Mouse (Mus musculus) hindbrain, embryonic 15.5 days (tissue): ENCODE measurements around the gene Itgav. TPM values are rescaled to one million over a fixed set of nuclear protein-coding genes. Genes with fewer than 3 reads are reported as not detected.

Experiments used
- ATAC-seq: fragments of 200-750 bp; cut with Nextera tagmentation; 2 replicates; pipeline ENCODE4 v1.8.0; 2017; ENCODE audit warnings: low read depth, moderate number of reproducible peaks, moderate TSS enrichment; ENCODE audit not compliant: low FRiP score
- H3K27ac ChIP-seq: fragments of 300-500 bp; sonication (generic); replicated peaks from 2 replicates; pipeline ENCODE4 v1.5.1; 2015; ENCODE audit warnings: mild to moderate bottlenecking, inconsistent platforms
- H3K27me3 ChIP-seq: fragments of 300-500 bp; sonication (generic); 2 replicates; pipeline ENCODE4 v1.6.1; 2015; ENCODE audit warnings: control low read depth, inconsistent platforms
- H3K36me3 ChIP-seq: fragments of 300-500 bp; sonication (generic); 2 replicates; pipeline ENCODE4 v1.6.1; 2015; ENCODE audit warnings: control low read depth, inconsistent platforms
- H3K4me1 ChIP-seq: fragments of 300-500 bp; sonication (generic); replicated peaks from 2 replicates; pipeline ENCODE4 v1.6.1; 2015; ENCODE audit warnings: control low read depth, inconsistent platforms
- H3K4me2 ChIP-seq: fragments of 300-500 bp; sonication (generic); 2 replicates; pipeline ENCODE4 v1.6.1; 2015; ENCODE audit warnings: moderate library complexity, mild to moderate bottlenecking, inconsistent platforms
- H3K4me3 ChIP-seq: fragments of 300-500 bp; sonication (generic); 2 replicates; pipeline ENCODE4 v1.5.1; 2015; ENCODE audit warnings: mild to moderate bottlenecking, inconsistent platforms
- H3K9ac ChIP-seq: fragments of 300-500 bp; sonication (generic); 2 replicates; pipeline ENCODE4 v1.6.1; 2015; ENCODE audit warnings: inconsistent platforms
- H3K9me3 ChIP-seq: fragments of 300-500 bp; sonication (generic); 2 replicates; pipeline ENCODE4 v1.6.1; 2016; ENCODE audit warnings: control low read depth, inconsistent platforms
- WGBS: fragments of 180-500 bp; shearing (Covaris S2); methylation state at CpG from one replicate; pipeline ENCODE4 v1.1.7; 2015; 5-methylcytosine and 5-hydroxymethylcytosine counted together
- polyA plus RNA-seq: library from polyadenylated mRNA; unstranded; fragments of >200 nt; fragmentation: Nextera tagmentation; extraction: Ambion mirVana; gene quantifications from 2 replicates; pipeline ENCODE4 v1.2.1, GENCODE M21; 2015

The Itgav gene
- polyA plus RNA-seq, 1 experiment from 2014 or later = 26.5 TPM

DNA sequence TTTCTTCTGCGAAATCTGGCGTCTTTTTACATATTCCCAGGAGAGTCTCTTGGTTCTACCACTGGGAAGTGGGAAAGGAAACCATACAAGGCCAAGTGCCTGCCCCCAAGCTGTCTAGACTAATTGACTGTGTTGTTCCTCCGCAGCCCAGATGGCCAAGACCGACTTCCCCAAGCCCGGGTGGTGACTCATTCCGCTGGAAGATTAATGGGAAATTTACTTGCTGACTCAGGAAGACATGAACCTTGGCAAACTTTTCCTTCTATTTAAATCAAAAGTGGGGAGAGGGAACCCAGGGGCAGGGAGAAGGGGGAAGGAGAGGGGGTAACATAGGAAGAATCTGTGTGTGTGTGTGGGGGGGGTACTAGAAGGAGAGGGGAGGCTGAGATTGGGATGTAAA, 9.4 kb upstream of the Itgav start:
- ATAC-seq = no peak
- no peak overlapping the region for H3K4me3 ChIP-seq
- no peak overlapping the region for H3K9ac ChIP-seq
- WGBS = 18% methylated on average over 6 of the region's 6 CpGs
- no peaks in the 10 kb centered on the region for H3K36me3 ChIP-seq
- no peaks in the 10 kb centered on the region for H3K9me3 ChIP-seq
- H3K4me2 ChIP-seq = no peak overlapping the region
- H3K27me3 ChIP-seq = no peaks in the 10 kb centered on the region
- no peak overlapping the region for H3K27ac ChIP-seq
- H3K4me1 ChIP-seq = no peaks in the 10 kb centered on the region

DNA sequence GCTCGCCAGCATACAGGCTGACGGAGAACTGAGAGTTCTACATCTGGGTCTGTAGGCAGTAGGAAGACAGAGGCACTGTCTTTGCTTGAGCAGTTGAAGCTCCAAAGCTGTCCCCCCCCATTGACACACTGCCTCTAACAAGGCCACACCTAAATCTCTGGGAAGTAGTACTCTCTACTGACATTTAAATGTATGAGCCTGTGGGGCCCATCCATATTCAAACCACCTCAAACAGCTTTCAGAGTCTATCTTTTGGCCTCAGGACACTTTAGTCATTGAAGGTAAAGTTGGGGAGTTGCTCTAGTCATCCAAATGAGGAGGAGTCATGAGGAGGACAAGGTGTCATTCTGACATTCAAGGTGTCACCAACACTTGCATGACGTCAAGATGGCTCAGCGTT, 5.9 kb upstream of the Itgav start:
- ATAC-seq = no peak
- no peak overlapping the region for H3K4me2 ChIP-seq
- WGBS = 94% methylated on average over 4 of the region's 4 CpGs

DNA sequence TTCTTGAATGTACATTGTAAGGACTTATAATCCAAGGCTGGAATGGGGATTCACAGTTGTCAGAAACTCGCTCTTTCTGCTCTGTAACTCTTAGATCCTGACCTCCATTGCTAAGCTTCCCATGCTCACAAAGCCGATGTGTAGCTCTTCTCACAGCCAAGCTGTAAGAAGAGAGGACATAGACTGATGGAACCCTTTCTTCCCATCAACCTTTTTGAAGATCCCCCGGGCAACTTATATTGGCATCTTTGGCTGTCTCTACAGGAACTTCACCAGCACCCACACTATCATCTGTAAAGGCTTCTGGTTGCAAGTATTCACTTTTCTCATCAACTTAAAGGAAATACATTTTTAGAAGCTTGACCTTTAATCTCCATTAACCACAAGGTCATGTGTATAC, 2.6 kb upstream of the Itgav start:
- H3K4me1 ChIP-seq = peaks cover 17% of the 10 kb centered on the region
- H3K9ac ChIP-seq = no peak overlapping the region
- H3K36me3 ChIP-seq = no peaks in the 10 kb centered on the region
- H3K27ac ChIP-seq = no peak overlapping the region
- no peak overlapping the region for H3K4me2 ChIP-seq
- H3K4me3 ChIP-seq = no peak overlapping the region
- no peaks in the 10 kb centered on the region for H3K9me3 ChIP-seq
- 93% methylated on average over 3 of the region's 3 CpGs for WGBS
- ATAC-seq = no peak
- H3K27me3 ChIP-seq = 0 out of 2 replicates have a peak, but pooled peaks cover 5% of the 10 kb centered on the region

More for the DNA sequence above, 5.9 kb upstream of the Itgav start:
- Histone ChIP-seq H3K4me1 (peaks cover 2% of the 10 kb centered on the region), H3K36me3 (no peaks in the 10 kb centered on the region), H3K9ac (no peak overlapping the region), H3K9me3 (no peaks in the 10 kb centered on the region), H3K27ac (no peak overlapping the region), H3K4me3 (no peak overlapping the region), H3K27me3 (0 out of 2 replicates have a peak, but pooled peaks cover 3% of the 10 kb centered on the region)

DNA sequence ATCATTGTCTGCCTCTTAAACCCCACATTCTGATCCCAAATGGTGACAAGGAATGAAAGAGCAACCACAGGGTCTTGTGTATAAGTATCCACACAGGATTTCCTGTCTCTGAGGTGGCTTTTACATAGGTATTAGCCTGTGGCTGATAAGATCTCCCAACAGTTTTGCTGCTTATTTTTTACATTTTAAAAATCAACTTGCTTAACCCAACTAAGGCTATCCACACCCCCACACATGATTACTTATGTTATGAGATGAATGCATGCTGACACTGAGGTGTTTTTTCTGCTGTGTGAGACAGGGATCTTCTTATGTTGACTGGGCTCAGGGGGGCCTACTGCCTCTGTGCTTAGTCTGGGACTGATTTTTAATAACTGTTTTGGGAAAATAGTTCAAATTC, 1.3 kb upstream of the Itgav start:
- H3K36me3 ChIP-seq = no peaks in the 10 kb centered on the region
- no peak overlapping the region for H3K4me2 ChIP-seq
- H3K27me3 ChIP-seq = 0 out of 2 replicates have a peak, but pooled peaks cover 5% of the 10 kb centered on the region
- H3K9ac ChIP-seq = no peak overlapping the region
- ATAC-seq = no peak
- H3K9me3 ChIP-seq = no peaks in the 10 kb centered on the region
- peaks cover 17% of the 10 kb centered on the region for H3K4me1 ChIP-seq
- H3K4me3 ChIP-seq = no peak overlapping the region
- no peak overlapping the region for H3K27ac ChIP-seq

DNA sequence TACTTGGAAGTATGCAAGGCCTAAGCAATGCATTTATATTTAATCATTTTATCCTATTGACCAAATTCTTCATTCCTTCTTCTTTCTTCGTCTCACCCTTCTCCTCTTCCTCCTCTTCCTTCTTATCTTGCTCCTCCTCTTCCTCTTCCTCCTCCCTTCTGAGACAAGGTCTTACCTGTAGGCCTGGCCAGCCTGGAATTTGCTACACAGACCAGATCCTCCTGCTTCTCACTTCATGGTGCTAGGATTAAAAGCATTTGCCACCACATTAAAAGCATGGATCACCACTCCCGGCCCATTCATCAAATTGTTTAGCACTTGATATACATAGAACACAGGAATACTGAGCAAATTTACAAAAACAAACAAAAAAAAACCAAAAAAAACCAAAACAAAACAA, 851 bp upstream of the Itgav start:
- Histone ChIP-seq H3K4me2 (peak overlapping the region; percentile 86), H3K4me1 (peaks cover 17% of the 10 kb centered on the region), H3K27ac (peak overlapping the region; percentile 85), H3K9ac (peak overlapping the region; percentile 65), H3K27me3 (0 out of 2 replicates have a peak, but pooled peaks cover 5% of the 10 kb centered on the region), H3K36me3 (no peaks in the 10 kb centered on the region), H3K4me3 (peak overlapping the region; percentile 65), H3K9me3 (no peaks in the 10 kb centered on the region)
- no peak for ATAC-seq
- WGBS = 49% methylated on average over 2 of the region's 2 CpGs

DNA sequence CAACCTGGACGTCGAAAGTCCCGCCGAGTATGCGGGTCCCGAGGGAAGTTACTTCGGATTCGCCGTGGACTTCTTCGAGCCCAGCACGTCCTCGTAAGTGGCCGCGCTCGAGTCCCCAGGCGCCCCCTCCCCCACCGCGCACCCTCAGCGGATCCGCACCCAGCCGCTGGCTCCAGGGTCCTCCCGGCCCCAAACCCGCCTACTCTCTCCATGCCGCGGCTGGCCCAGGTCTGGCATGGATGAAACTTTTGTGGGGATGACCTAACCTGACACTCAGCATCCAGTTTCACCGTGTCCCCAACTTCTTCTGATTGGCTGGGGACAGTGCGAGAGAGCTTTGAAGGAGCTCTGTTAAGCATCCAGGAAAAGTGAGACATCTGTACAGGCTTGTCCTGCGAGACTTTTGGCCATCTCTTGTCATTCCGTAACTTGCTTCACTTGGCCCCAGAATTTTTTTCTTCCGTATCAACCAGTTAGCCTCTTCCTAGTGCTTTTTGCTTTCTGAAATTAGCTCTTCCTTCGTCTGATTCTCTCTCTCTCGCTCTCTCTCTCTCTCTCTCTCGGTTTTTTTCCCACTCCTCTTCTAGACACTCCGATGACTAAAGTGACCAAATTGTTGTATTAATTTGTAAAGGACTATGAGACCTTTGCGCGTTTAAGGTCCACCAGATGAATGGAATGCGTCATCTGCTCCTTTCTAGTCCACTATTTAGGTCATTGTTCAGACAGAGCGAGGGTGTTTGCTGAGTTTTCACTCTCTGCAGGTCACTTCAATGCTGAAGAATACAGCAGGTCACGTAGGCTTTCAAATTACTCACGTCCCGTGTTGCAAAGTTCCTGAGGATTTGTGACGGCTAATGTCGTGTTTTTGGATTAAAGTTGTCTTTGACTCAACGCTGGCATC, 882 bp downstream of the Itgav start:
- H3K4me2 ChIP-seq = peak overlapping the region; percentile 86
- WGBS = 3% methylated on average over 44 of the region's 44 CpGs
- 0 out of 2 replicates have a peak, but pooled peaks cover 5% of the 10 kb centered on the region for H3K27me3 ChIP-seq
- H3K9ac ChIP-seq = peak overlapping the region; percentile 65
- peaks cover 17% of the 10 kb centered on the region for H3K4me1 ChIP-seq
- peak; percentile 35 for ATAC-seq
- H3K36me3 ChIP-seq = no peaks in the 10 kb centered on the region
- H3K27ac ChIP-seq = peak overlapping the region; percentile 85
- no peaks in the 10 kb centered on the region for H3K9me3 ChIP-seq
- H3K4me3 ChIP-seq = peak overlapping the region; percentile 65

DNA sequence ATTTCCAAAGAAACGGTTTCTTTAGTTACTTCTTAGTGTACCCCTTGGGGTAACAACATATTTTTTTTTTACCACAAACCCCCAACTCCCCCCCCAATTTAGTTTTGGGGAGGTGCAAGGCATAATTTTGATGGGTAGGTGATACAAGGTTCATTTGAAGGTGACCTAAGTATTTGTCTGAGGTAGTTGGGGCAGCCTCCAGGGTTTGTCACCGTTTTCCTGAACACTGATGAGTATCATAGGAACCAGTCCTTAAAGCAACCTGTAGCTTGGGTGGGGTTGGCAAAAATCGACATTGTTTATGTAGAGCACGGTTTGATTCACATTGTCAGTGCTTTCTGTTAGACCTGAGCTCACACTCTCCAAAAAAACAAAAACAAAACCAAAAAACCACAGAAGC, 1.6 kb downstream of the Itgav start:
- WGBS = 71% methylated on average over 4 of the region's 4 CpGs
- H3K9ac ChIP-seq = no peak overlapping the region
- peak overlapping the region; percentile 65 for H3K4me3 ChIP-seq
- no peak for ATAC-seq
- 0 out of 2 replicates have a peak, but pooled peaks cover 5% of the 10 kb centered on the region for H3K27me3 ChIP-seq
- peaks cover 17% of the 10 kb centered on the region for H3K4me1 ChIP-seq
- H3K27ac ChIP-seq = no peak overlapping the region
- peak overlapping the region; percentile 86 for H3K4me2 ChIP-seq
- no peaks in the 10 kb centered on the region for H3K9me3 ChIP-seq
- no peaks in the 10 kb centered on the region for H3K36me3 ChIP-seq

DNA sequence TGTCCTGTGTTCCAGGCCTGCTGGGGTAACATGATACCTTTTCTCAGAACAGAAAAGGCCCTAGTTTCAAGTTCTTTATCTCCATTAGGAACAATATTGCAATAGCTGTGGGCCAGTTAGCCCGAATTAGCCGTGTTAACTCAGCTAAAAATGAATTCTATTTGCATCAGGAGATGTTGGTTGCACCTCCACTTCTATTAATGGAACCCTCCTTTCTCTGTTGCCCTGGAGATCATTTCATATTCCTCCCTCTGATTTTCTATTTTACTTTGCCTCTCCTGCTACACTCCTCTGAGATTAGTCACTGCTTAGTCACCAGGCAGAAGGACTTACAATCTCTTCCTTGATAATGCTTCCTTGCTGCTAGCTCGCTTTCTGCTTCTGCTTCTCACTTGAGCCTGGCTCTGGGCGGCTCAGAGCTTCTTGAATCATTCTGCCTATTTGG, 4.1 kb downstream of the Itgav start:
- no peak overlapping the region for H3K4me2 ChIP-seq
- H3K27ac ChIP-seq = no peak overlapping the region
- no peaks in the 10 kb centered on the region for H3K36me3 ChIP-seq
- no peaks in the 10 kb centered on the region for H3K9me3 ChIP-seq
- peaks cover 16% of the 10 kb centered on the region for H3K4me1 ChIP-seq
- H3K27me3 ChIP-seq = 0 out of 2 replicates have a peak, but pooled peaks cover 2% of the 10 kb centered on the region
- no peak overlapping the region for H3K9ac ChIP-seq
- 81% methylated on average over 4 of the region's 4 CpGs for WGBS
- no peak for ATAC-seq
- H3K4me3 ChIP-seq = no peak overlapping the region

DNA sequence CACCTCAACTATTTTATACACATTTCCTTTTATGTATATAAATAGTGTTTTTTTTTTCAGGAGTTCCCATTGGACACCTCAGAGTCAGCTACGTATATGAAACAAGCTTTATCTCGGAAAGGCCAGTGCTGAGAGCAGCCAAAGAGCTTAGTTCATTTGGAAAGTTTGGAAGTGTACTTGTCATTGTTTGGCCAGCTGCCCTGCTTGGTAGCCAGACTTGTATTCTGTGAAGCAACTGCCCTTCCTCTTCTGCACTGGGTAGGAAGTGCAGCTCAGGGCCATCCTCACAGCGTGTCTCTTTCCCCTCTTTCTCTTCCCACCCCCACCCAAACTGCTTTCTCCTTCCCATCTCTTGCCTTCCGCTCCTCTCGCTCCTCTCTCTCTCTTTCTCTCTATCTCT, 5.1 kb downstream of the Itgav start:
- 66% methylated on average over 5 of the region's 5 CpGs for WGBS
- H3K4me3 ChIP-seq = no peak overlapping the region
- H3K9ac ChIP-seq = no peak overlapping the region
- no peak overlapping the region for H3K27ac ChIP-seq
- no peaks in the 10 kb centered on the region for H3K36me3 ChIP-seq
- H3K4me2 ChIP-seq = no peak overlapping the region
- ATAC-seq = no peak
- no peaks in the 10 kb centered on the region for H3K27me3 ChIP-seq
- H3K9me3 ChIP-seq = no peaks in the 10 kb centered on the region
- peaks cover 7% of the 10 kb centered on the region for H3K4me1 ChIP-seq

DNA sequence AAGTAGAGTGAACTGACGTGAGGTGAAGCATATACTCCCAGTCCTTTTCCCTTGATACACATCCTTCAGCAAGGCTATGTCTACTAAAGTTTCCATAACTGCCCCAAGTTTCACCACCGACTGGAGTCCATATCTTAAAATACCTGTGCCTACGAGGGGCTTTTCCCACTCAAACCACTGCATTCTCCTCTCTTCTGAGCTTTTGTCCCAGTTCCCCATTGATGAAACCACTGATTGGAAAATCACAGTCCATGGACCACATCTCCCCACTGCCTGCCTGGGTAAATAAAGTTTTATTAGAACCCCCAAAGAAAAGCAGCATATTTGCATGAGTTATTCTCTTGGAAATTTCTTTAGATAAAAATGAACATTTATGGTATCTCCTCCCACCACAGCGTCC, 8.7 kb downstream of the Itgav start:
- WGBS = 93% methylated on average over 4 of the region's 4 CpGs
- no peak overlapping the region for H3K27ac ChIP-seq
- no peak overlapping the region for H3K9ac ChIP-seq
- no peaks in the 10 kb centered on the region for H3K9me3 ChIP-seq
- no peaks in the 10 kb centered on the region for H3K4me1 ChIP-seq
- no peak for ATAC-seq
- no peak overlapping the region for H3K4me3 ChIP-seq
- H3K4me2 ChIP-seq = no peak overlapping the region
- H3K36me3 ChIP-seq = no peaks in the 10 kb centered on the region
- no peaks in the 10 kb centered on the region for H3K27me3 ChIP-seq

DNA sequence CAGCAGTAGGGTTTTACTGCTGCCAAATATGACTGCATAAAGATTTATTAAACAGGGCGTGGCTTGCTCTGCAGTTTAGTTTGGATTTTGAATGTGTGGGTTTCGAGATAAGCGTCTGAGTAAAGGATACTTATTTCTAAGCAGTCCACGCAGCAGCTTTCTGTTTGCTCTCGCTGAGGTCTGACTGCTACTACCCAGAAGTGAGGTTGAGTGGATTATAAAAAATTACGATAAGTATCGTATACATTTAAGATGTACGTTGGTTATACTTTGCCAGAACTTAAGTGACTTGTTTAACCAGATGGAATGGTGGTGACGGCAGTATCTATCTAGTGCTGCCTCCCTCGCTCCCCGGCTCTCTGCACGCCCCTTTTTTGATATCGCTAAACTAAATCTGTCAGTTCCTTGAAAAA, 9.8 kb downstream of the Itgav start:
- Histone ChIP-seq H3K9me3 (no peaks in the 10 kb centered on the region), H3K4me1 (no peaks in the 10 kb centered on the region), H3K9ac (no peak overlapping the region), H3K4me3 (no peak overlapping the region), H3K27me3 (no peaks in the 10 kb centered on the region), H3K36me3 (no peaks in the 10 kb centered on the region), H3K4me2 (no peak overlapping the region), H3K27ac (no peak overlapping the region)
- ATAC-seq = no peak
- 96% methylated on average over 13 of the region's 13 CpGs for WGBS

DNA sequence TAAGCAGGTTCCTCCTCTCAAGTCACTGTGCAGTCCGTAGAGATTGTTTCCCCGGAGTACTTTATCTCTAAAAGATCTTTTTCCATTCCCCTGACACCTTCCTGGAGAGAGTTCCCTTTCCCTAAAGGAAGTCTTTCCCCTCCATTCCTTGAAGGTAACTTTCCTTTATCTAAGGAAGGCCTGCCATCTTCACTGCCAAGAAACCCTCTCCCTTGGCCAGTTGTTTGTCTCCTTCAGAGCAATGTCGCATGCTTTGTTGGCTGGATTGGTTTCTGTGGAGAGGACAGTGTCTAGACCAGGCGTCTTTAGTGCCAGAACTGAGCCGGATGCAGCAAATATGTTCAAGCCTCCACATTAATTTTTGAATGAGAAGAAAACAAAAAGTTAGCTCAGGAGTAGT, 11.1 kb downstream of the Itgav start:
- Histone ChIP-seq H3K9ac (no peak overlapping the region), H3K4me1 (no peaks in the 10 kb centered on the region), H3K9me3 (no peaks in the 10 kb centered on the region), H3K27me3 (no peaks in the 10 kb centered on the region), H3K36me3 (no peaks in the 10 kb centered on the region), H3K4me3 (no peak overlapping the region), H3K4me2 (no peak overlapping the region), H3K27ac (no peak overlapping the region)
- ATAC-seq = no peak
- 80% methylated on average over 5 of the region's 5 CpGs for WGBS
